Mouse (Mus musculus) 416B (cell line): Measurements from ENCODE around the gene Pfn3.

Experiments used
- DNase-seq: peaks from one replicate; pipeline ENCODE4 v3.0.0; 2011; ENCODE audit warnings: low read depth

The Pfn3 gene

DNA sequence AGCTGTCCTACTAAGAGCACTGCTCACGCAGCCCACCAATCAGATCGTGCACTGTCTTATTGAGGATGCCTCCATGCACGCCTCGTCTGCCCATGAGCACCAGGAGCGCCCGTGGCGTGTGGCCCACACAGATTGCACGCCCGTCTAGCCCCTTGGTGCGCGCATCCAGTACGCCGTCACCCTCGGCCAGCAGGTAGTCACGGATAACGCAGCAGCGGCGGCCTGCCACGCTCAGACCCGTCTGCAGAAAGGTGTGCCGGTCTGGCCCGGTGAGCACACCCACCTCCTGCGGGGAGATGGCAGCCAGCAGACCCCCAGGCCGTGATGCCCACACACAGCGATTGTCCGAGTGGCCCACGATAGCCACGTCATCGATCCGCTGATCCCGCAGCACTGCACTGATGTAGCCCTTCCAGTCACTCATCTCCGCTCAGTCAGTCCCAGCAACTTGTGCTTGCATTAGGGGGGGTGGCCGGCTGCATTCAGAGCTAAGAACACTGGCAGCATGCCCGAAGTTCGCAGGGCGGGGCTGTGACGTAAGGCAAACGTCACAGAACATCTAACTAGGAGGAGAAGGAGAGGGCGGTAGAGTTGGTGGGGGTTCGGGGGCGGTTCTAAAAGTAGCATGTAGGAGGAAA lies at the start of gene Pfn3:
Gene Pfn3, minus strand, starts transcription at position 490 of the 638 bp plus-strand sequence.
- no peak for DNase-seq

DNA sequence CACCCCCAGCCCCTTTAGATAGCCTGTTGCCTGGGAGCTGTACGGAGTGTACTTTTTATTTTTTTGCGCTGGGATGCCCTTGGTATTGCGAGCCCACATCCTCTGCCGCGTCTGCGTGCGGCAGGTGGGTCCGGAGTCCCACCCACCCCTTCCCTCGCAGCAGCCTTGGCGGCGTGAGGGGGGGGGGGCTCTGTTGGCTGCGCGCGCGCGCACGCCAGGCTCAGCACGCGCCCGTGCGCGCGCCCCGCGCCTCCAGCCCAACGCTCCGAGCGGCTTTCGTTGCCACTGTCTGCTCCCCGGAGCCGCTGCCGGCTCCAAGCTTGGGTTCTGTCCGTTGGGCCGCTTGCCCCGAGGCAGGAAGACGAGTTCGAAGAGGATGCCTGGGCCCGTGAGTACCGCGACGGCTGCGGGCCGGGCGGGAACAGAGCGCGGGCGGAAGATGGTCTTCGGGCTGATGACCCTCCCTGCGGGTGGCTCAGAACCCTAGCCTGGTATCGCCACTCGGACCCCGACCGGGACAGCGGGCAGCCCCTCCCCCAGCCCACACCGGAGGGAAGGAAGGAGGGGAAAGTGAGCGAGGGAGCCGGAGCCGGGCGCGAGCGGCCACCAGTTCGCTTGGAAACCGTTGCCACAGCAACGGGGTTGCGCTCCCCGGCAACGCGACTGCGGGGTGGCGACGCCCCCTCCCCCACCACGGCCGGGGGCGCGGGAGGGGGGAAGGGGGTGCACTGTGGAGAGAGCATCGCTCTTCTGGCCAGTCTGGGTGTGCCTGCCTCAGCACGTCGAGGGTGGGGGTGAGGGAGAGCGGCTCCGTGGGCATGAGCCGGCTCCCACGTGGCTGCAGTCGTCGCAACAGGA lies 49.2 kb upstream of the Pfn3 start, which contains the start of gene Prr7:
Gene Prr7, plus strand, starts transcription at position 241 of the 858 bp plus-strand sequence.
- DNase-seq: no peak

DNA sequence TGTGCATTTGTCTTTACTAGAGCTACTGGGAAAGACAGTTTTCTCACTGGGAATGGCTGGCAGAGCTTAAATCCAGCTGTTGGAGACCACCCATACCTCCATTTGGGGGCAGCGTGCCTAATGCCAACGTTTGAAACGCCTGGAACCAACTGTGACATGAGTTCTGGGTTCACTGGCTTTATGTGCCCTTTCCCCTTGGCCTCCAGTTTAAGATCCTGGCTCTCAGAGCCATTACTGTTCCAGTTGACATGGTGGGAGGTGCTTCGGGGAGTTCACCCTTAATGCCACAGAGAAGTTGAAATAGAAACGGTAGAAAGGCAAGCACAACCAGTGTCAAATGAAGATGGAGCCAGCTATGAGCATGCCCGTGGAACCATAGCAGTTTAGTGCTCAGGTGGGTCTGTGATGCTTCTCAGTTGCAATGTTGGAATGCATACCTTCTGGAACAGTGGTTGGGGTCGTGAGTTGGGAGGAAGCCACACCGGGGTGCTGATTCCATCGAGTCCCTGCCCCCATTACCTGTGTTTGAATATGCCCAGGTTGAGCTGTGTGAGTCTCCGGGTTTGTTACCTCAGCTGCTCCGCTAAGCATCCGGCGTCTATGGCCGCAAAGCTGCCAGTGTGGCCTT lies 48.5 kb upstream of the Pfn3 start:
- no peak for DNase-seq

DNA sequence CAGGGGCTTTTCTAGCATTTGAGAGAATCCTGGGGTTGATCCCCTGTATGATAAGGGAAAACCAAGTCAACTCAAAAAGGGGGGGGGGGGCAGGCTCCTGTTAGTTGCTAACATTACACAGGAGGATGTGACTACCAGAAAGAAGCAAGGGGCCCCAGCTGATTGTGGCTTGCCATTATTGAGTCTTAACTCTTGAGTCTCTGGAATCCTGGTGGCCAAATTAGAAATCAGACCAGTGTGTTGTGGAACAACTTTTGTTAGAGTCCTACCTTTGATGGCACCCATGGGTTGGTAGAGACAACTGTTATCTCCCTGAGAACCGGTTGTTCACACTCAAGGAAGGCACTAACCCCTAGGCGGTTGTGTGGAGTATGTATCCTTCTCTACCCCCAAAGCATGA lies 47.9 kb upstream of the Pfn3 start:
- DNase-seq: no peak

DNA sequence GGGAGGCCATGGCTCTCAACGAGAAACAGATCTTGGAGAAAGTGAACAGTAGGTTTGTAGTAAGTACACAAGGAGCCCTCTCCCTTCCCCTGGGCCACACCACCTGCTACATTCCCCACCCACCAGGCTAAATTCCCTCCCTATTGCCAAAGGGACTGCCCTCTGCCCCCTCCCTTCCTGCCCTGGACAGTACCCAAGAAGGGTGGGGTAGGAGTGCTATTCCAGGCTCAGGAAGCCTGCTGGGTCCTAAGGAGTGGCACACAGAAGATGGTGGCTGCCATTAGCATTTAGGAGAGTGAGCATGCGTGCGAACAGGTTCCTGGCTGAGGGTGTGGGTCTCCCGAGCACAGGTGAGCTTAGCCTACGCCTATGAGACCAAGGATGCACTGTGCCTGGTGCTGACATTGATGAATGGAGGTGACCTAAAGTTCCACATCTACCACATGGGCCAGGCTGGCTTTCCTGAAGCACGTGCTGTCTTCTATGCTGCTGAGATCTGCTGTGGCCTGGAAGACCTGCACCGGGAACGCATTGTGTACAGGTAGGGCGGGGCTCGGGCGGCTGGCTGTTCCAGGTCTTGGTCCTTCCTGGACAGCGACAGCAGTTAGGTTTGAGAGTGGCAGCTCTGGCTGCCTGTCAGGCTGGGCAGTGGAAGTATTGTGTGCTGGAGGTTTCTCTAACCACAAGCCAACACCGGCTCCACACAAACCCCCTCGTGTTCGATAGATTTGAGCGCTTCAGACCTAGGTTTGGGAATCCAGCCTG lies 36.9 kb upstream of the Pfn3 start:
- DNase-seq: no peak

DNA sequence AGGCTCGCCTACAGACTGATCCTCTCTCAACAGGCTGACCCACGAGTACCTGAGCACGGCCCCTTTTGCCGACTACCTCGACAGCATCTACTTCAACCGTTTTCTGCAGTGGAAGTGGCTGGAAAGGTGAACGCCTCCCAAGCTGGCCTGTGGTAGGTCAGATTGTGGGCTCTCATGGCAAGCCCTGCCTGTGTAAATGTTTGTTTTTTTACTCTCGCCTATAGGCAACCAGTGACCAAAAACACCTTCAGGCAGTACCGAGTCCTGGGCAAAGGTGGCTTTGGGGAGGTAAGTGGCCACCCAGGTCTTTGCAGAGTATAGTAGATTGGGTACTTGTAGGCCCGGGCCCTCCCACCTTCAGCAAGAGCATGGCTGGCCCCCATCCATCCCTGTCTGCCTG lies 36.3 kb upstream of the Pfn3 start:
- no peak for DNase-seq

DNA sequence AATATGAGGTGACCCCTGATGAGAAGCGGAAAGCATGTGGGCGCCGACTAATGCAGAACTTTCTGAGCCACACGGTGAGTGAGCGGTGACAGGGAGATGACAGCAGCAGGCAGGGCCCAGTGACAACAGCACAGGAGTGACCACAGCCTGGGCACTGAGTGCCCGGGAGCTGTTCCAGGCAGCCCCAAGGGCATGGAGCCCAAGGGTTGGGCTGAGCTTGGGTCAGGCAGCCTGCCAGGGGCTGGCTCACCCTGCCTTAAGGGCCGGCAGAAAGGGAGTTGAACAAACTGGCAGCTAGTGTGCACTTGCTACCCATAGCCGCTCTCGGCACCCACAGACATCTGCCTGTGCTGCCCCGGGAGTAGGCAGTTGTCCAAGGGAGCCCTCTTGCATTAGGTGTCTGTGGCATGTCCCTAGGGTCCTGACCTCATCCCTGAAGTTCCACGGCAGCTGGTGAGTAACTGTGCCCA lies 35.5 kb upstream of the Pfn3 start:
- no peak for DNase-seq

DNA sequence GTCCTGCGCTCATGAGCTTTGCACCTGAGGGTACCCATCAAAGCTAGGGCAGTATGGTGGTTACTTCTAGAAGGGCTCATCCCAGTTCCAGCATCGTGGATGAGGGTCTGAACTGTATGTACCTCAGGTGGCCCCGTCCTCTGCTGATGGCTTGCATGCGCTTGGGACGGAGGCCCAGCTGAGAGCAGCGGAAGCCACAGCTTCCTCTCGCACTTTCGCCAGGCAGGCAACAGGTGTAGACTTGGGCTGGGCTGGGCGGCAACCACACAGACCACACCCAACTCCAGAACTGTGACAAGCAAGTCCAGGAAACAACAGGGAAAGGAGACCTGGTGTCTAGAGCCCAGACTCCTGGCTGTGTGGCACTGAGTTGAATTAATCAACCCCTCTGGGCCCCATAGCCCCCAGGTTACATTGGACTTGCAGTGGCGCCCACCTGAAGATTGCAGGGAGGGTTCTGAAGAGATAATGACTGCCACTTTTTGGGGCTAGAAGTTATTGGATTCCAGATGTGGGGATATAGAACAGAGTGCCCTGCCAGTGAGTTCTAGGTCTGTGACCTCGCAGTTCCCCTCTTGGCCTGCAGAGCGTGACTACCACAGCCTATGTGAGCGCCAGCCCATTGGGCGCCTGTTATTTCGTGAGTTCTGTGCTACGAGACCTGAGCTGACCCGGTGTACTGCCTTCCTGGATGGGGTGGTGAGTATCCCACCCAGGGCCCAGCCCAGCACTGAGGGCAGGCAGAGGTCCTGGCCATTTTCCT lies 34.8 kb upstream of the Pfn3 start:
- DNase-seq: peak; percentile 66

DNA sequence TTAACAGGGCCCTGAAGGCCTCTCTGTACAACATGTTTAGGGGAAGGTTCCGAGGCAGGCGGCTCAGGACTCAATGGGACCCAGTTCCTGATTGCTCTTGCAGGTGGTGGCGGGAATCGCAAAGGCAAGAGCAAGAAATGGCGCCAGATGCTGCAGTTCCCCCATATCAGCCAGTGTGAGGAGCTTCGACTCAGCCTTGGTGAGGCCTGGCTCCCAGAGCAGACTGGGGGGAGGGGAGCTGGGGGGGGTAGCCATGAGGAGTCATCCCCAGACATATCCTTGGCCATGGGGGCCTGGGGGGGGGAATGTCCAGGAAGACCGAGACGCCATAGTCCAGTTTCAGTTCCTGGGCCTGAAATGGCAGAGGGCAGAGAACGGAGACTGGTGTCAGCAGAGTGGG lies 34.2 kb upstream of the Pfn3 start:
- DNase-seq: no peak

DNA sequence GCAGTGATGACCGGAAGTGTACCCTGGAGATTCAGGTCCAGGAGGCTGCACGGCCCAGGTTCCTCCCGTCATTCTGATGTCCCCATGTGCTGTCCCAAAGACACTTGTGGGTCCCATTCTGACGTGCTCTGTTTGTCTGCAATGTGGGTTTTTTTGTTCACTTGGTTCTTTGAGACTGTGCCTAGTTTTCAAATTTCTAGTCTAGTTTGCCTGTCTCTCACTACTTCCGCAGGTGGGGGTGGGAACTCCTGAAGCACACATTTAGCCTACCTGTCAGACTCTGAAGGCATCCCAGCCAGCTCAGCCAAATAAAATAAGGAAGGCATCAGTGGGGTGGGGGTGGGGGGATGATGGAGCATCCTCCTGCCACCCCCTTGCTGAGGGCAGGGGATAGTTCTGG lies 33.1 kb upstream of the Pfn3 start:
- DNase-seq: no peak

DNA sequence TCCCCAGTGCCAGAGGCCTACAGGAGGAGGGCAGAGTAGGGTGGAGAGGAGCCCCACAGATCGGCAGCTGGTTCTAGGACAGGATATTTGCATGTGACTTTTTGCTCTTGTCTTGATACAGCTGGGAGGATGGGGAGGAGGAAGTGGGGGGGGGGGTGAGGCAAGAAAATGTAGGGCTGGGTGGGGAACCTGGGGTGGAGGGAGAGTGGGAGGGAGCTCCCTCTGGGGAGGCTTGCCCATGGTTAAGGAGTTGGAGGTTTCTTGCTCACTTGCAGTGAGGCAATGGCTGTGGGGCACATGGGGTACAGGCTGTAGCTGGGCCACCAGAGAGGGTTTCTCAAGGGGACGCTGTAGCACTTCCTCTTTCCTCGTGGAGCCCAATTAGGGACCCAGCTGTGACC lies 32.5 kb upstream of the Pfn3 start:
- peak; percentile 79 for DNase-seq

DNA sequence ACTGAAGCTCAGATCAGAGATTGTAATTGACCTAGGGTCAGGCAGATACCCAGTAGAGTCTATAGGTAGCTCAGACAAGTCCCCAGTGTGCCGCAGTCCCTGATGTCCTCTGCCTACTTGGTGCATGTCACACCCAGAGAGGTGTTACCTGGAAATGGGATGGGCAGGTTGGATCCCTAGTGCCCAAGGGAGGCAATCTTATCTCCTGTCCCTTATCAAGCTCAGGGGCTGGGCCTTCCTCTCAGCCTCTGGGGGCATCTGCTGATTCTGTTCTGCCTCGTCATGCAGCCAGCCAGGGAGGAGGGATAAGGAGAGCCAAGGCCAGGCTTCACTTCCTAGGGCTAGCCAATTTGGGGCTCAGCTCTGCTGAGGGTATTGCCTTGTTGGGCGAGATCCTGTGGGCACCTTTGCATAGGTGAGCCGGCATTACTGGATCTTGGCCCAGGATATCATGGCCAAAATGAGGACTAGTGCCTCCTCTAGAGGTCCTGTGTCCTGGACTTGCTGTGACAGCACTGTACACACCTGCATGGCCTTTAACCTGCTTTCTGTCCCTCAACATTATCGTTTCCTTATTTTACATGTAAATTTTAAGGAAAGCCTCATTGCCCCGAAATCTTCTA lies 31.6 kb upstream of the Pfn3 start:
- peak; percentile 70 for DNase-seq

DNA sequence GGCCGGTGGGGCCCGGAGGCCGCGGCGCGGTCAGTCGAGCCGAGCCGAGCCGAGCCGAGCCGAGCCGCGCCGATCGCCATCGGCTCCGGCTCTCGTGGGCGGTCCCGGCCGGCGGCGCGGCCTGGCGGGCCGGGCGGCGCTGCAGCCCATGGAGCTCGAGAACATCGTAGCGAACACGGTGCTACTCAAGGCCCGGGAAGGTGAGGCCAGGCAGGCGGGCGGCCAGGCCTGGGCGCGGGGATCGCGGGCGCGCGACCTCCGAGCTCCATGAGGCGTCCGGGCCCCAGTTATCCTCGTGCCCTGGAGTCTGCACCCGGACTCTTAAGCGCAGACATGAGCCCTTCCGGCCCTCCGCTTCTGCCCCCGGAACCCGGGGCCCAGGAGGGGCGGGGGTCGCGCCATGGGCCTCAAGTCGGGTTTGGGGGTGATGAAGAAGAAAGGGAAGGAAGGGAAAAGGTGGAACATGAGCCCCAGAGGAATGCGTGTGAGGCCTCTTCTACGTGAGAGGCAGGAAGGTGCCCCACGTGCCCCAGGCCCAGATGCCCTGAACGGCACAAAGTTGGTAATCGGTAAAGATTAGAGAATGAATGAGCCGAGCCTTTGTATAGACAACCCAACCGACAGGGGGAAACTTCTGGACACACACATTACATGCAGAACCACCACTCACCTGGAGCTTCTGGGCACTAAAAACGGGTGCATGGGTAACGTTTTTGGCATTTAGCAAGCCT lies 30.5 kb upstream of the Pfn3 start:
- peak; percentile 66 for DNase-seq

DNA sequence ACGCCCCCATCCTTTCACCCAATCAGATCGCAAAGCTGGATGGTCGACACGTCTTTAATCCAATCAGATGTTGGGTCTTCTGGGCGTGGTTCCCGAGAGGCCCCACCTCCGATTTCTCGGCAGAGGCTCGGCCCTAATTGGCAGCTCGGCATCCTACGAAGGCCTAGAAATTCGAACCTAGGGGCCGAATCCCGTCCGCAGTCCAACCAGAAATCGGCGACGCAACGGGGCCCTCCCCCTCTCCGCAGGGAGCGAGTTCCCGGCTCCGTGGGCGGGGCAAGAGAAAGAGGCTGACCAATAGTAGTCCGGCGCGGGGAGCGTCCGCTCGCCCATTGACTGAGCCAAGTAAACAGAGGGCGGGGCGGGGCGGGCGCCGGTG lies 29.9 kb upstream of the Pfn3 start, which contains the start of gene Grk6:
Gene Grk6, plus strand, starts transcription at position 136 of the 379 bp plus-strand sequence.
- DNase-seq: peak; percentile 100

DNA sequence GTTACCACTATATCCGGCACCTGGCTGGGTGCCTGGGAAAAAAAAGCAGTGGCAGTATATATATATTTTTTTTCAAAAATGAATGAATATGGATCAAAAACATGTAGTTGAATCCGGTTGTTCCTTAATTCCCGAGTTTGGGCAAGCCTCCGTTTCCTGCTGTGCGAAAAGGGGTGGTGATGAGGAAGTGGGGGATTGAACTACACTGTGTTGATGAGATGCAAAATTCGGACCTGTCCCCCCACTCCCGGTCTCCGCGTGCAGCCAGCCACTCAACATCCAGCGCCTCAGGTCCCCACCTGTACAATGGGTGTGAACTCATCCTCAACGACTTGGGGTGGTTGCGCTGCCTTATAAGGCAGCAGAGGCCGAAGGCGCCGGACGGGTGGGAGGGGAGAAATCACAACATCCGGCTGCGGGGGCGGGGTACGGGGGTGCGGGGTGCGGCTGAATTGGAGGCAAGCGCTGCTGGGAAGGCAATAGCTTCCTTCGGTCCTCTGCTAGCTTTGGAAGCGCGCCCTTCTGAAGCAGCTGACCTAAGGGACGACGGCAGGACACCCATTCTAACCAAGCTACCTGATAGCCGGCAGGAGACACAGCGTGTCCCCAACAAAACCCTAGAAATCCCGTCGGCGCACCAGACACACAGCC lies 29.4 kb upstream of the Pfn3 start:
- DNase-seq: peak; percentile 93

DNA sequence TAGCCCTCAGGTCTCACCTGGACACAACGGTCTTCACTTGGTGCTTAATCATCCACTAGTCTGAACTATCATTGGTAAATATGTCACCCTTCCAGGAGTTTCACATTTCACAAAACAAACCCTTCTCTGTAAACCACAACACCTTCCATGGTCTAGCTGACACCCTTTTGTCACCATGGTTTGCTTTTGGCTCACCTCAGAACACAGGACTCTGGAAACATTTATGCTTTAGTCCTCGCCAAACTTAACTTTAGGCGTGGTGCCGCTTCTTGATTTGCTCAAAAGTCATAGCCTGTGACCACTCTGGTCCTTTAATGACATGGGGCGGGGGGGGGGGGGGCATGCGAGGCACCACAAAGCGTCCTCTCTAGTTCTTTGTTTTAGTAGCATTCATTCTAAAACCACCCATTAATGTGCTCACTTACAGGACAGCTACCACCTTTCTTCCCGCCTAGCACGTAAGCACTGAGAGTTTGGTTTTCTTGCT lies 28.8 kb upstream of the Pfn3 start:
- DNase-seq: no peak

DNA sequence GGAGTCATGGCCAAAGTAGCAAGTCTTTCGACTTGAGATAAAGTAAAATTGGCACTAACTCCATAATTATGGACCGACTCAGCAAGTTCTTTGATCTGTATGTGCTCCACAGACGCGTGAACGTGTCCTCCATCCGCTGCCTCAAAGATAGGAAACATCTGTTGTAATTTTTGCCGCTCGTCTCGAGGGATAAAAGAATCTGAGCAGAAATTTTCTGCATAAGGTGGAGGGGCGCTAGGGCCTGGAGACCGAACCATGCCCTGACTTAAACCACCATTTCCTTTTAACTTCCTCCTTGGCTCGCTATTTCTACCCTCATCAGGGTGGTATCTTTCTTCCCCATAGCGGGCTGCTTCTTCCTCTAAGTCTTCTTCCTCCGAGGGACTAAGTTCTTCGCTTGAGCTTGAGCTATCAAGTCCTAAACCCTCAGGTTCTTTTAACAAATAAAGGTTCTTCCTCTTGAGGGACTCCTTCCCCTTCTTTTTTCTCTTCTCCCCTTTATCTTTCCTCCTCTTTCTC lies 22.1 kb upstream of the Pfn3 start:
- peak; percentile 48 for DNase-seq

DNA sequence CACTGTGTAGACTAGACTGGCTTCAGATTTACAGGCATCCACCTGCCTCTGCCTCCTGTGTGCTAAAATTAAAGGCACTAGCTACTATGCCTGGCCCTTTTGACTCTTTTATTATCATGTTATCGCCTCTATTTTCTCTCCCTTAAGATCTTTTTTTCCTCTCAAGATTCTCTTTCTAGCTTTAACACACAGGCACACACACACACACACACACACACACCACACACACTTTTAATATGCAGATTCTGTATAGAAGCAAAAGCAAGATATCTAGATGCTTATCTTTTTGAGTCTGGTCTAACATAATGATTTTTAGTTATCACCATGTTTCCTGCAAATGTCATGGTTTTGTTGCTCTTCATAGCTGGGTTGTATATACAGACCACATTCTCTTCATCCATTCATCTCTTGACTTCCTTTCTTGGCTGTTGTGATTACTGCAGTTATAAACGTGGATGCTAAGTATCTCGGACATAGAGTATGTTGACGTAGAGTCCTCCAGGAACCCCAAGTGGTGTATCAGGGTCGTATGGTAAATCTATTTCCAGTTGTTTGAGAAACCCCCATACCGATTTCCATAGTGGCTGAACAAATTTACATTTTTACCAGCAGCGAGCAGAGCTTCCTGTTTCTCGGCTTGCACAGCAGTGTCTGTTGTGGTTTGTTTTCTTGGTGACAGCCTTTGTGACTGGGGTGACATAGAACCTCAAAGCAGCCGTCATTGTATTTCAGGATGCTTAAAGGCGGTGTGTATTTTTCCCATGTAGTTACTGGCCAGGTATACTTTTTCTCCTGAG lies 17.1 kb upstream of the Pfn3 start:
- DNase-seq: peak; percentile 80
